ENCODE assay signal across 24 mouse cellular contexts in the genomic region with DNA sequence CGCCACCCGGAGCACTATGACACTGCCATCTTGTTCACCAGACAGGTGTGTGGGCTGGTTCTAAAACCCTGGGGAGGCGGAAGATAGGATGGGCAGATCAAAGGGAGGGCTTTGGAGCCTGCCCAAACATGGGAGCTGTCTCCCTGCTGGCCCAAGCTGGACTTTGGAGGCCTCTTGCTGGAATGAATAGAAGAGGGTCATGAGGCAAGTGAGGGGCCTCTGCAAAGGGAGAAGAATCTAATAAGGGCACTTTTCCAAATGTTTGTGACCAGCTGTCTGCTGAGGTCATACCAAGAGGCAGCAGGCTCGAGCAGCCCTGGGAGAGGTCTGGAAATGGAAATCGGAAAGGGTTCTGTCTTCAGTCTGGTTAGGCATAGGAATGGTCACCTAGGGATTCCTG. TPM values are rescaled to one million over a fixed set of nuclear protein-coding genes. Genes with fewer than 3 reads are reported as not detected.
DNase-seq lines count a peak whose midpoint lies in the region; ATAC-seq and TF ChIP-seq lines count a peak whose summit lies in the region.
"Had no signal": no experiment of that assay in that cellular context is flagged by ENCODE, and none has a peak within 500 bp of the region (broad histone marks: within the 10 kb centered on the region; RNA-seq: fewer than 3 reads in every experiment).

No protein-coding gene starts in this region.

- H3K4me3 ChIP-seq in lung, embryonic 14.5 days (ENCODE audit: low read depth, low read length): no peak overlapping the region
- H3K4me3 ChIP-seq in lung, adult 2 months (replicated peaks; ENCODE audit: extremely low read depth, low read depth, low read length): no peak overlapping the region
- H3K4me3 ChIP-seq in midbrain, embryonic 10.5 days: no peak overlapping the region
- H3K4me3 ChIP-seq: embryonic facial prominence, embryonic 13.5 days; forebrain, embryonic 12.5 days; gastrocnemius, adult 2 months; heart, adult 2 months; heart, embryonic 13.5 days; hindbrain, embryonic 10.5 days had no signal

- no peak overlapping the region for H3K27ac ChIP-seq in lung, embryonic 14.5 days (ENCODE audit: low read depth)
- H3K27ac ChIP-seq in midbrain, embryonic 10.5 days (replicated peaks): no peak overlapping the region
- H3K27ac ChIP-seq: embryonic facial prominence, embryonic 13.5 days; forebrain, embryonic 12.5 days; gastrocnemius, adult 2 months; heart, adult 2 months; heart, embryonic 13.5 days; hindbrain, embryonic 10.5 days; hindbrain, embryonic 14.5 days had no signal

- peaks cover 5% of the 10 kb centered on the region; the same call in 1 of the 2 replicates for H3K27me3 ChIP-seq in lung, embryonic 14.5 days (ENCODE audit: insufficient read depth, low read length)
- H3K27me3 ChIP-seq in midbrain, embryonic 10.5 days (ENCODE audit: low read depth, poor library complexity, severe bottlenecking): peaks cover 5% of the 10 kb centered on the region; the same call in 1 of the 2 replicates
- H3K27me3 ChIP-seq: CH12.LX; forebrain, embryonic 12.5 days had no signal

- no peak overlapping the region for H3K9ac ChIP-seq in lung, embryonic 14.5 days
- H3K9ac ChIP-seq: embryonic facial prominence, embryonic 13.5 days; forebrain, embryonic 12.5 days; forebrain, postnatal 0 days; heart, embryonic 13.5 days; hindbrain, embryonic 14.5 days had no signal

- 72% methylated on average over 5 of the region's 5 CpGs for WGBS in lung, embryonic 14.5 days
- 73% methylated on average over 5 of the region's 5 CpGs for WGBS in lung, adult 2 months
- WGBS in midbrain, embryonic 10.5 days: 90% methylated on average over 5 of the region's 5 CpGs

- no peak for TF ChIP-seq CTCF in lung, embryonic 14.5 days (IDR thresholded peaks at IDR 0.05; ENCODE audit: low read depth)
- no peak for TF ChIP-seq CTCF in lung, adult 2 months (IDR thresholded peaks at IDR 0.05; ENCODE audit: insufficient read depth, low read length)

- H3K36me3 ChIP-seq in lung, embryonic 14.5 days (ENCODE audit: insufficient read depth): no peaks in the 10 kb centered on the region
- no peaks in the 10 kb centered on the region for H3K36me3 ChIP-seq in midbrain, embryonic 10.5 days
- H3K36me3 ChIP-seq: embryonic facial prominence, embryonic 13.5 days; forebrain, embryonic 12.5 days; heart, embryonic 13.5 days; hindbrain, embryonic 10.5 days had no signal

- no peaks in the 10 kb centered on the region for H3K9me3 ChIP-seq in lung, embryonic 14.5 days (ENCODE audit: low read depth, low read length)
- H3K9me3 ChIP-seq in midbrain, embryonic 10.5 days (replicated peaks): no peaks in the 10 kb centered on the region
- H3K9me3 ChIP-seq: embryonic facial prominence, embryonic 13.5 days; forebrain, embryonic 12.5 days; heart, embryonic 13.5 days; hindbrain, embryonic 10.5 days had no signal

- DNase-seq in heart, adult 11 months: peak; percentile 93
- no peak for DNase-seq in heart, postnatal 25 days (ENCODE audit: low spot score)
- DNase-seq in lung, embryonic 14.5 days: peak; percentile 60
- no peak for DNase-seq in lung, adult 2 months
- DNase-seq in lung, postnatal 10 days: peak; percentile 74
- peak; percentile 57 to 82 for DNase-seq in lung, postnatal 4 days
- DNase-seq in ovary, postnatal 14 days (ENCODE audit: low spot score): no peak
- DNase-seq in midbrain, embryonic 10.5 days (ENCODE audit: low spot score): no peak
- DNase-seq: adrenal gland, postnatal 14 days; cerebellum, adult 11-12 months; cerebellum, adult 9-10 months; cerebellum, postnatal 36 days; forebrain, postnatal 0 days; gastrocnemius, adult 2 months; gastrocnemius, postnatal 36 days; heart, adult 2 months had no signal

- peaks cover 4% of the 10 kb centered on the region; the same call in 1 of the 2 replicates for H3K4me1 ChIP-seq in lung, embryonic 14.5 days (ENCODE audit: insufficient read depth)
- H3K4me1 ChIP-seq in lung, adult 2 months (ENCODE audit: control insufficient read depth, insufficient read depth, low read length): peaks cover 3% of the 10 kb centered on the region; the same call in 1 of the 2 replicates
- H3K4me1 ChIP-seq in midbrain, embryonic 10.5 days: no peaks in the 10 kb centered on the region
- H3K4me1 ChIP-seq: forebrain, embryonic 12.5 days; hindbrain, embryonic 10.5 days had no signal

- H3K4me2 ChIP-seq in lung, embryonic 14.5 days: no peak overlapping the region
- H3K4me2 ChIP-seq: embryonic facial prominence, embryonic 13.5 days; forebrain, embryonic 12.5 days; heart, embryonic 13.5 days; hindbrain, embryonic 14.5 days had no signal

- intact Hi-C loops in heart, postnatal 25 days (cut with DNase I): no loop called here

- ATAC-seq in lung, embryonic 14.5 days (ENCODE audit: insufficient read depth): 0 out of 2 replicates have a peak, but pooled peaks have one; percentile 5
- ATAC-seq: activated CD4-positive, CD25-positive, alpha-beta regulatory T cell, adult 4 months; forebrain, postnatal 0 days; Patski had no signal

- TF ChIP-seq POLR2A in lung, adult 2 months (IDR thresholded peaks at IDR 0.05; ENCODE audit: borderline replicate concordance, extremely low read depth, low read depth, low read length): no peak

RNA-seq across cellular contexts. Expression of gene Adamts8, which starts 9.1 kb away (rescaled TPM):
- 1 to 10 TPM; 3.7 to 6.0 TPM for total RNA-seq in heart, postnatal 25 days (2021)
- polyA plus RNA-seq in lung, embryonic 14.5 days (2014; fragmentation: Nextera tagmentation; extraction: Ambion mirVana): 2.0 and 3.1 TPM in 2 replicates
- 8.6 and 11.8 TPM in 2 replicates for polyA plus RNA-seq in lung, adult 2 months (2012; rRNA removed)
- 0.61 and 1.0 TPM in 2 replicates for polyA plus RNA-seq in midbrain, embryonic 10.5 days (2016; fragmentation: Nextera tagmentation; extraction: Ambion mirVana)
- total RNA-seq: CH12.LX had no signal
- polyA plus RNA-seq: Patski had no signal

RNA-seq across cellular contexts. Expression of gene Adamts15, which starts 29.2 kb away (rescaled TPM):
- 10 to 100 TPM in 1 of 2 experiments, 1 to 10 TPM in 1; 8.3 to 10.6 TPM for total RNA-seq in heart, postnatal 25 days (2021)
- polyA plus RNA-seq in lung, embryonic 14.5 days (2014; fragmentation: Nextera tagmentation; extraction: Ambion mirVana): 6.2 and 6.4 TPM in 2 replicates
- 26.6 and 29.6 TPM in 2 replicates for polyA plus RNA-seq in lung, adult 2 months (2012; rRNA removed)
- polyA plus RNA-seq in midbrain, embryonic 10.5 days (2016; fragmentation: Nextera tagmentation; extraction: Ambion mirVana): 4.9 and 5.2 TPM in 2 replicates
- total RNA-seq: CH12.LX had no signal

Comparison
In these comparisons a context has a peak if more than half of its experiments do, and no peak if none do; other contexts are left out.
1. DNase-seq: peak in heart, adult 11 months (single experiment), lung, embryonic 14.5 days (single experiment), lung, postnatal 10 days (single experiment) and lung, postnatal 4 days (2 of 2); none in heart, postnatal 25 days (single experiment), lung, adult 2 months (single experiment), ovary, postnatal 14 days (single experiment) and midbrain, embryonic 10.5 days (single experiment).